Mouse (Mus musculus): ENCODE results near the gene Fgfr2.
A peak's percentile ranks its signal among the peaks of the same experiment; 100 is the strongest.

Fgfr2 gene

GRCm38 (mm10) chr7:130264616-130265318, 2858.4 kb downstream of the Fgfr2 start:
- DNase-seq (ENCODE audit: low spot score) = peak; percentile 46

- no peak for DNase-seq (ENCODE audit: low spot score)
These were observed 2859.3 kb downstream of the Fgfr2 start for GRCm38 (mm10) chr7:130263799-130264351.

GRCm38 (mm10) chr7:130263233-130263594, 2859.9 kb downstream of the Fgfr2 start:
- DNase-seq (ENCODE audit: low spot score) = no peak

DNA sequence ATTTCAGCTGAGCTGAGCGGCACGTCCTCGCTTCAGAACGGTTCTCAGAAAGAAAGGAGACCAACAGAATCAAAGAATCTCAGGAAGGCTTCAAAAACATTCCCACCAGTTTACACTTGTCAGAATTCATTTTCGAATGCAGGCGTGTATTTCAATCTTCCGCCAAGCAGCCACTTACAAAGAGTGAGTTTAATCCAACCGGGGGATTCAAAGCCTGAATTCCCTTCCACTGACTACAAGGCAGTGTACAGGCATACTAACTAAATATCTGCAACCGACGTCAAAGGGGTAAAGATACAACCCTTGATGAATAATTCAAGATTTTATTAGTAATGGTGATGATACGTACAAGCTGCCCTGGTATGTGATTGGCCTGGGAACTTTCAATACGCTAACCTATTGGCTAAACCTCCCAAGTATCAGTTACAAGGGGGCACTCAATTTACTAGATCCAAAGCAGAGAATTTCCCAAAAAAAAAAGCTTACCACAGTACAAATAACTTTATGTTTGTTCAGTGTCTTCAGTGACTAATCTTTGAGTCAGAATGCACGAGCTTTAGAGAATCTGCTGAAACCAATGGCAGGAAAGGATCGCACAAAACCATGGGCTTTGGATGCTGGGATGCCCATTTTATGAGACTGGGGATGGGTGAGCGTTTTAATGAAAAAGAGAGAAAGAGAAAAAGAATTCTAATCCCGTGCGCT, 2860.5 kb downstream of the Fgfr2 start:
- no peak for DNase-seq (ENCODE audit: low spot score)

GRCm38 (mm10) chr7:130261684-130262527, 2861.2 kb downstream of the Fgfr2 start:
- DNase-seq (ENCODE audit: low spot score) = no peak

DNA sequence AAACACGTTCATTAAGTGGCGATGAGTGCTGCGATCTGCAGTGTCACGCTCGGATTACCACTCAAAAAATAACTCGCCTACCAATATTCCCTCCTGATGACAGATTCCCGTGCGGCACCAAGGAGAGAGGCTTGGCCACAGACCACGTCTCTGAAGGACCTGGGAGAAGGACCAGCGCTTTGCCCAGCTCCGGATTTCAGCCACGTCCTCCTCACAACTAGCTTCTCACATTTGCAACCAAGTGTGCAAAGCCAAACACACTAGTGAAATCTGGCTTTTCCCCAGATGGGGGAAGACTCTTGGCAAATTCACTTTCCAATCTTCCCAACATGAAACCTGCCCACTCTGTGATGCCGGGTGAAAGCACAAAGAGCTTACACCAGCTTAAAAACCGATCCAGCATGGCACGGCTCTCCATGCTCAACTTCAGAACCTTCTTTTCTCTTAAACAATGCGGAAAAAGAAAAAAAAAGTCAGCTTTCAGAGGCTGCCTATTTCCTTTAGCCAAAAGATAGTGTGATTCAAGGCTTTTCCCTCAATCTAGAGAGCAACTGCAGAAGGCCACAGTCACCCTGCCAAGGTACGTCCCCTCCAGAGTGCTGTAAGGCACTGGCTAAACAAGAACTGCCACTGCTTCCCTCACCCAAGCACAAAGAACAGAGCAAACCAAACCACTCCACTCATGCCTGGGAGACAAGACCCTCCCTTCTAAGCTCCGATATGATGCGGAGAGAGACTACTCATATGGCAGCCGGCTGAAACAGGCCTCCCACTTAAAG, 2862.1 kb downstream of the Fgfr2 start:
- no peak for DNase-seq (ENCODE audit: low spot score)

DNA sequence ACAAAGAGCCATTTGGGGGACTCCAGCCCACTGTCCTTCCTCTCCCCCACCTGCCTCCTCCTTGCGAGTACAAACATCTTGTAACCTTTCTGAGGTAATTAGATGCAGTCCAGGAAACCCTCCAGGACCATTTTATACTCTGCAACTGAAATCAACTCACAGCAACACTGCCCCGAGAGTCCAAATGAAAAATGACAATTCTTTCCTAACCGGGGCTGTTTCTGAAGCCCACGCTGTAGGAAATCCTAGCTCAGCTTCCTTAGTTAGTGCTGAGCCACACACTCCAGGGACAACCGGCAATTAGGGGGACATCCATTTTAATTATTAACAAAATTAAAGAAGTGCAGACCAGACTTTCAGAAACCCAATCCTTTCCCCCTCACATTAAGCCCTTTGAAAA, 2863.1 kb downstream of the Fgfr2 start:
- DNase-seq (ENCODE audit: low spot score) = no peak

DNA sequence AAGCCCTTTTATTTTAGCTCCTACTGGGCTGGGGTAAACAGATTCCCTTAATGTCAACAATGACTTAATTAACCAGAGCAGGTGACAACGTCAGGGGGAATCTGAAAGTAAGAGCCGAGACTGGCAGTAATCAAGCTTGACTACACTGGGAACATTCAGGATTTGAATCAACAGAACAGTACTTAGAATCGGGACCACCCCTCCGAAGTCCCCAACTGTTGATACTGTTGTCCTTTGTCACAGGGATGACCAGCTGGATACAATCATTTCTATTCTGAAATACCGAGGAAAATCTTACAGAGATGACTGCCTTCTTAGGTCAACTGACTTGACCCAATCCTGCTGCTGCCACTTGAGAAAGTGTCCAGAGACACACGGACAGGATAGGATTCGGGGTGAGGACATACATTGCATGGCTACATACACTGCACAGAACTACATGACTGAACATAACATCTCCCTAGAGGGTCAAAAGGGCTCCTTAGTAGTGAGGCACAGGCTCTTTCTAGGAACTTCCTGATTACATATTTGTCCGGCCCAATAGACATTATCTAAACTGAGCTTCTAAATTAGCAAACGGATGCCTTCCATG, 2864.3 kb downstream of the Fgfr2 start:
- DNase-seq (ENCODE audit: low spot score) = no peak

DNA sequence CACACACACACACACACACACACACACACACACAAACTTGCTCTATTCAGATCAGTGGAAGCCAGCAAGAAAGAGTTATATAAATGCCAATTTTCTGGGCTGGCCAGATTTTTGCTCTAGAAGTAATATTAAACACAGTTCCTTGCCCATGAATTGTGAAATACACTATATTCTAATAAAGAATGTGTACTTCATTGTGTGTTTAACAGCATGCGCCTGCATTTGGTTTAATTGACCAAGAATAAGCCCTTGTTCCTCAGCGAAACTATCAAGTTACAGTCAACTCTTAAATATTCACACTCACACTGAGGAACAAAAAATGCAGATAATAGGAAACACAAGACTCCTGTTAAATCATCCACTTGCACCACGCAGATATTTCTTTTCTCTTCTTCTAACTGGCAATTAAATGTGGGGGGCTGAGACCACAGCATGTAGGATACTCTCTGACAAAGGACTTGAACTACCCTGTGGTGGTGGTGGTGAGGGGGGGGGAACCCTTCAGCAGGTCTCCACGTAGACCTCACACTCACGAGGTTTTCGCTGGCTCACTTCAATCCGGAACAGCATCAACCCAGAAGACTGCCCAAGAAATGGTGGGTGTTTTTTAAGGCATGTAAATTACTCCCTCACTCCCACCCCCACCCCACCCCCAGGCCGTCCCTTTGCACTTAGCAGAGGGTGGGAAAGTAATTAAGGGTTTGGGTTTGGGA, 2865.0 kb downstream of the Fgfr2 start:
- no peak for DNase-seq (ENCODE audit: low spot score)

DNA sequence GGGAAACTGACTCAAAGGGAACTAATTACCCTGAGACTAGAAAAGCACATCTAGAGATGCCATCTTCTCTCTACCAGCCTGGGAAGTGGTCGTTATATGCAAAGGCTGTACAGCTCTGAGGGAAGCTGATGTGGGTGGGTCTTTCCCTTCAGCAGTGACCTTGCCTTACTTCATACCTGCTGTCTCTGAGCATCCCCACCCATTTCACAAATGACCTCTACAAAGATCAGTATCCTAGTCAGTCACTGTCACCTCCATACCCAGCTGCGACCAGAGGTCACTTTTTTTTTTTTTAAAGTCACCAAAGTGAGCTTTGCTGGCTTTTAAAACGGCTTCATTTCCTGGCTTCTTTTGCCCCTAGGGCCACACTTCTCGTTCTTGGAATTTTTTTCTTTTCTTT, 2869.9 kb downstream of the Fgfr2 start:
- no peak for DNase-seq (ENCODE audit: low spot score)

- no peak for DNase-seq (ENCODE audit: low spot score)
These were observed 2871.1 kb downstream of the Fgfr2 start for GRCm38 (mm10) chr7:130251936-130252523.

DNA sequence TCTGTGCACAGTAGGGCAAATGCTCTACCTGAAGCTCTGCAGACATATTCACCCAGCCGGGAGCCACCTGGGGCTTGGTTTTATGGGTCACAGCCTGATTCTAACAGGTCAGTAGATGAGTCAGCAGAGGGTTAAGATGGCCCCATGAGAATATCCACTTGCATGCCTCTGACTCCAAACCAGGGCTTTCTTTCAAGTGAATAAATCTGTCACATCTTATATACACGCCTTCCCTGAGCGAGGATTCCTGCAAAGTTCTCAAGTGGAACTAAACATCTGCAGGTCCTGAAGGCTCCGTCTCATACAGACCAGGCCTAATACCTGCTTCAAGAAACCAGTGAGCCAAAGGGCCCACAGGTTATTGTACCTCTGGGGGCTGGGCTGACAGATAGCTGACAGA, 2872.2 kb downstream of the Fgfr2 start:
- no peak for DNase-seq (ENCODE audit: low spot score)

DNA sequence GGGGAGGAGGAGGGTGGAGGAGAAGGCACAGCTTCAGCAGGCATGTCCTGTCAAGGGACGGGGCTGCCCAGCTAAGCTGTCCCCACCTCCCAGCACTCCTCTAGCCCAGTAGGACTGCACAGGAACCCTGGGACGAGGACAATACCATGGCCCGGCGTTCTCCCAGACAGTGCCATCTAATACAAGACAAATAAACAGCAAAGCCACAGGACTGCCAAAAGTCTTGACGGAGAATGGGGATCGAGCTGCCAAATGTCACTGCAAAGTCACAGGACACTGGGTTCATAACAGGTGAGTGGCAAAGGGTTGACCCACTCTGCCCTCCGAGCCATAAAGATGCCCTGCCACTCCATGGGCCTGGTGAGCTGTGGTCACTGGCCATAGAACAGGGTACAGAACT, 2874.7 kb downstream of the Fgfr2 start:
- no peak for DNase-seq (ENCODE audit: low spot score)

GRCm38 (mm10) chr7:130247831-130248230, 2875.3 kb downstream of the Fgfr2 start:
- no peak for DNase-seq (ENCODE audit: low spot score)

DNA sequence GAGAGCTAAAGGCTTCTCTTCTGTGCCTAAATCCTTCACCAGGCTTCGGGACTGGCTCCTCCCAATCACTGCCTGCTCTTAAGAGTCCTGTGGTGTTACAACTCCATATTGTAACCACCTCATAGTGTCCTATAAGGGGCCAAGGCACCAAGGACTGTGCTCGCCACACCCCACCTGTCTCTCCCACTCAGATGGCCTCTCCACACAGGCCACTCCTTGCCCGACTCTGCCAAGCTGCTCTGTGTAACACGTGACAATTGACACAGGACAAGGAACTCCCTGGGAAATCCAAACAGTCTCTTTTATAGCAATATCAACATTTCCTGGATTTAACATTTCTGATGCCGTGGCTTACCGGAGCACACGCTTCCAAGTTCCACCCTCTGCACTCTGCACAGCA, 2876.7 kb downstream of the Fgfr2 start:
- no peak for DNase-seq (ENCODE audit: low spot score)

DNA sequence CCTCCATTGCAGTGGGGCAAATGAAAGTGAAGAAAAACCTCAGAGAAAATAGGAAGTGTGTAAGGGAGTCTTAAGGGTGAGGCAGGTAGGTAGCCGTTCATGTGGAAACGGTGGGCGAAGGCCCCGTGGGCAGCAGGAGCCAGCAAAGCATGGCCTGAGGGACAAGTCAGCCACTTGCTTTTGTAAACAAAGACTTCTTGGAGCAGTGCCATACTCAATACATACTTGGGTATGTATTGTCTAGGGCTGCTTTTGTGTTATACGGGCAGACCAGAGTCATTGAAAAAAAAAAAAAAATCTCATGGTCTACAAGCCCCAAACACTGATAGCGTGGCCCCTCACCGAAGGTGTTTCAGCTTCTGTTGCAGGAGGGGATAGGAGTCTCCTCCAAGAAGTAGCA, 2878.6 kb downstream of the Fgfr2 start:
- DNase-seq (ENCODE audit: low spot score) = no peak

GRCm38 (mm10) chr7:130243811-130244210, 2879.3 kb downstream of the Fgfr2 start:
- peak; percentile 56 for DNase-seq (ENCODE audit: low spot score)

DNA sequence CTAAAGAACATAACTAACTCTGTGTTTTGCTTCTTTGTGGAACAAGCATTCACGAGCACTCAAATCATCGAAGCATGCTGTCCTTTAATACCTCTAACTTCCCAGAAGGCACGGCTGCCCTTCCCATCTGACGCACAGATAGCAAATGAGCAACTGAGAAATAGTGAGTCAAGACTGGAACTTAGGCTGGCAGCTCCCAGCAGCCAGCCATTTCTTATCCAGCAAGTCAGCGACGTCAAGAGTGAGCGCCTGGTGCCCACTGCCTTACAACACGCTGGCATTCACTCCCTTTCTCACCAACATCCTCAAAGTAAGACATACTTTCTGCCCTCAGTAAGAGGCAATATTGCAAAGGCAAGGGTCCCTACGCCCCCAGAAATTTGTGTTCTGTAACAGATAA, 2883.0 kb downstream of the Fgfr2 start:
- DNase-seq (ENCODE audit: low spot score) = no peak

DNA sequence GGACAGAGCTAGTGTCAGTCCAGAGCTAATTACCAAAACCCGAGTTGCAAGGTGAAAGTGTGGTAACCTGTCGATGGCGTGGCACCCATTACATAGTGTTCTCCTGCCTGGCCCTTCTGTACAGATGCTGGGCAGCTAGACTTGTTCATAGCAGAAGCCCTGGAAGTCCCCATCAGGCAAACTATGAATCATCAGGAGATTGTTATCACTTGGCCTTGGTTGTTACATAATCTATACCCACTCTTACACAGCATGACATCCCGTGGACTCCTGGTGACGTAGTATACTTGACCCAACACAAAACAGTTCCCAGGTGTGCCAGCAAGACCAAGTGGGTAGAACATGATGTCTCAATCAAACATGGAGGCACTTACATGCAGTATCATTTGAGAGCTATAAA, 2885.9 kb downstream of the Fgfr2 start:
- no peak for DNase-seq (ENCODE audit: low spot score)

- DNase-seq (ENCODE audit: low spot score) = no peak
These were observed 2889.4 kb downstream of the Fgfr2 start for GRCm38 (mm10) chr7:130233777-130234176.

Measured in layer of hippocampus, adult 11-12 months (tissue).